ENCODE assay signal across 8 mouse cellular contexts in genomic region chr2:112492431-112492855, GRCm38 (mm10). TPM values are rescaled to one million over a fixed set of nuclear protein-coding genes. Genes with fewer than 3 reads are reported as not detected.
DNase-seq lines count a peak whose midpoint lies in the region; ATAC-seq and TF ChIP-seq lines count a peak whose summit lies in the region.

No protein-coding gene starts in this region.

- no peaks in the 10 kb centered on the region for H3K9me3 ChIP-seq in erythroblast, embryonic 14.5 days (ENCODE audit: control insufficient read depth, low read length)
- H3K9me3 ChIP-seq in E14TG2a.4 (ENCODE audit: low read length), result no peaks in the 10 kb centered on the region
- H3K9me3 ChIP-seq in forebrain, embryonic 10.5 days, result no peaks in the 10 kb centered on the region
- H3K9me3 ChIP-seq in intestine, embryonic 15.5 days, result no peaks in the 10 kb centered on the region
- H3K9me3 ChIP-seq in midbrain, embryonic 12.5 days, result no peaks in the 10 kb centered on the region

- WGBS in forebrain, embryonic 10.5 days, result 8% methylated on average over 9 of the region's 9 CpGs
- 5% methylated on average over 9 of the region's 9 CpGs for WGBS in intestine, embryonic 15.5 days
- WGBS in midbrain, embryonic 12.5 days, result 6% methylated on average over 9 of the region's 9 CpGs

- TF ChIP-seq CTCF in E14TG2a.4 (conservative IDR thresholded peaks at IDR 0.05; ENCODE audit: low read length), result no peak

- no peak for ATAC-seq in erythroblast, adult 5-6 weeks (replicated peaks; ENCODE audit: low FRiP score, poor library complexity, severe bottlenecking)
- peak; percentile 23 for ATAC-seq in intestine, embryonic 15.5 days
- ATAC-seq in midbrain, embryonic 12.5 days (ENCODE audit: low FRiP score, low read depth), result peak; percentile 1; the same call in 1 of the 2 replicates

- H3K4me1 ChIP-seq in erythroblast, embryonic 14.5 days (ENCODE audit: control insufficient read depth), result peaks cover 36% of the 10 kb centered on the region
- peaks cover 40% of the 10 kb centered on the region for H3K4me1 ChIP-seq in E14TG2a.4 (replicated peaks; ENCODE audit: low read depth, low read length)
- peaks cover 28% of the 10 kb centered on the region for H3K4me1 ChIP-seq in forebrain, embryonic 10.5 days
- H3K4me1 ChIP-seq in intestine, embryonic 15.5 days (replicated peaks), result no peaks in the 10 kb centered on the region
- peaks cover 11% of the 10 kb centered on the region for H3K4me1 ChIP-seq in midbrain, embryonic 12.5 days

- peak overlapping the region; percentile 75 for H3K4me2 ChIP-seq in intestine, embryonic 15.5 days (replicated peaks)
- H3K4me2 ChIP-seq in midbrain, embryonic 12.5 days (replicated peaks), result peak overlapping the region; percentile 65

- H3K27ac ChIP-seq in forebrain, embryonic 10.5 days, result peak overlapping the region; percentile 100
- peak overlapping the region; percentile 99 for H3K27ac ChIP-seq in intestine, embryonic 15.5 days
- H3K27ac ChIP-seq in midbrain, embryonic 12.5 days (replicated peaks), result peak overlapping the region; percentile 98

- H3K36me3 ChIP-seq in erythroblast, embryonic 14.5 days (ENCODE audit: control insufficient read depth), result no peaks in the 10 kb centered on the region
- H3K36me3 ChIP-seq in E14TG2a.4 (ENCODE audit: insufficient read depth, low read length), result no peaks in the 10 kb centered on the region
- H3K36me3 ChIP-seq in forebrain, embryonic 10.5 days (replicated peaks), result no peaks in the 10 kb centered on the region
- H3K36me3 ChIP-seq in intestine, embryonic 15.5 days, result no peaks in the 10 kb centered on the region
- H3K36me3 ChIP-seq in midbrain, embryonic 12.5 days, result no peaks in the 10 kb centered on the region

- peak overlapping the region; percentile 80 for H3K4me3 ChIP-seq in erythroblast, embryonic 14.5 days (replicated peaks)
- peak overlapping the region; percentile 79 for H3K4me3 ChIP-seq in E14TG2a.4 (replicated peaks; ENCODE audit: low read length)
- H3K4me3 ChIP-seq in forebrain, embryonic 10.5 days, result peak overlapping the region; percentile 80
- peak overlapping the region; percentile 84 for H3K4me3 ChIP-seq in intestine, embryonic 15.5 days (replicated peaks)
- peak overlapping the region; percentile 84 for H3K4me3 ChIP-seq in midbrain, embryonic 12.5 days

- H3K27me3 ChIP-seq in erythroblast, embryonic 14.5 days (ENCODE audit: control insufficient read depth), result no peaks in the 10 kb centered on the region
- no peaks in the 10 kb centered on the region for H3K27me3 ChIP-seq in E14TG2a.4 (ENCODE audit: insufficient read depth, low read length)
- no peaks in the 10 kb centered on the region for H3K27me3 ChIP-seq in forebrain, embryonic 10.5 days (ENCODE audit: poor library complexity, severe bottlenecking)
- H3K27me3 ChIP-seq in intestine, embryonic 15.5 days (replicated peaks), result no peaks in the 10 kb centered on the region
- H3K27me3 ChIP-seq in midbrain, embryonic 12.5 days, result no peaks in the 10 kb centered on the region

- peak overlapping the region; percentile 99 for H3K9ac ChIP-seq in intestine, embryonic 15.5 days
- H3K9ac ChIP-seq in midbrain, embryonic 12.5 days (replicated peaks), result peak overlapping the region; percentile 99

- peak; percentile 41 for DNase-seq in forebrain, embryonic 10.5 days (ENCODE audit: extremely low spot score, low spot score)
- DNase-seq in layer of hippocampus, adult 11-12 months (ENCODE audit: low spot score), result no peak
- no peak for DNase-seq in right cerebral cortex, postnatal 4 days

RNA-seq across cellular contexts. Expression of gene Aven, which starts 0.3 kb away (rescaled TPM):
- 0.41 and 0.45 TPM in 2 replicates for polyA plus RNA-seq in erythroblast, embryonic 14.5 days (2012)
- total RNA-seq in erythroblast, adult 5-6 weeks (2015; ENCODE audit: low replicate concordance), result 1.0 and 5.6 TPM in 2 replicates
- 4.9 and 6.3 TPM in 2 replicates for total RNA-seq in erythroblast, adult 5-6 weeks (2017; ENCODE audit: low replicate concordance)
- polyA plus RNA-seq in forebrain, embryonic 10.5 days (2016; fragmentation: Nextera tagmentation; extraction: Ambion mirVana), result 6.2 and 6.7 TPM in 2 replicates
- polyA plus RNA-seq in intestine, embryonic 15.5 days (2015; fragmentation: Nextera tagmentation; extraction: Ambion mirVana), result 8.4 and 11.9 TPM in 2 replicates
- polyA plus RNA-seq in midbrain, embryonic 12.5 days (2016; fragmentation: Nextera tagmentation; extraction: Ambion mirVana), result 6.6 and 7.8 TPM in 2 replicates

RNA-seq across cellular contexts. Expression of gene Chrm5, which starts 11.9 kb away (rescaled TPM):
- polyA plus RNA-seq in erythroblast, embryonic 14.5 days (2012), result not detected in 2 replicates
- not detected in 2 replicates for total RNA-seq in erythroblast, adult 5-6 weeks (2015; ENCODE audit: low replicate concordance)
- total RNA-seq in erythroblast, adult 5-6 weeks (2017; ENCODE audit: low replicate concordance), result not detected in 2 replicates
- polyA plus RNA-seq in forebrain, embryonic 10.5 days (2016; fragmentation: Nextera tagmentation; extraction: Ambion mirVana), result 0.09 TPM in 1 of 2 replicates, not detected in the other
- 0.09 TPM in 1 of 2 replicates, not detected in the other for polyA plus RNA-seq in intestine, embryonic 15.5 days (2015; fragmentation: Nextera tagmentation; extraction: Ambion mirVana)
- 0.18 TPM in 1 of 2 replicates, not detected in the other for polyA plus RNA-seq in midbrain, embryonic 12.5 days (2016; fragmentation: Nextera tagmentation; extraction: Ambion mirVana)

RNA-seq across cellular contexts. Expression of gene Emc7, which starts 37.6 kb away (rescaled TPM):
- polyA plus RNA-seq in erythroblast, embryonic 14.5 days (2012), result 0.18 and 0.19 TPM in 2 replicates
- 2.9 and 4.2 TPM in 2 replicates for total RNA-seq in erythroblast, adult 5-6 weeks (2015; ENCODE audit: low replicate concordance)
- total RNA-seq in erythroblast, adult 5-6 weeks (2017; ENCODE audit: low replicate concordance), result 2.8 and 4.0 TPM in 2 replicates
- polyA plus RNA-seq in forebrain, embryonic 10.5 days (2016; fragmentation: Nextera tagmentation; extraction: Ambion mirVana), result 10.7 and 11.7 TPM in 2 replicates
- polyA plus RNA-seq in intestine, embryonic 15.5 days (2015; fragmentation: Nextera tagmentation; extraction: Ambion mirVana), result 19.6 and 20.6 TPM in 2 replicates
- polyA plus RNA-seq in midbrain, embryonic 12.5 days (2016; fragmentation: Nextera tagmentation; extraction: Ambion mirVana), result 11.5 and 12.3 TPM in 2 replicates
